Mouse (Mus musculus) kidney, postnatal 14 days (tissue): ENCODE results near the gene Gatd1.

Source experiments
- DNase-seq: peaks from one replicate; pipeline ENCODE4 v3.0.0; 2022; ENCODE audit warnings: mixed read lengths

Gene Gatd1

DNA sequence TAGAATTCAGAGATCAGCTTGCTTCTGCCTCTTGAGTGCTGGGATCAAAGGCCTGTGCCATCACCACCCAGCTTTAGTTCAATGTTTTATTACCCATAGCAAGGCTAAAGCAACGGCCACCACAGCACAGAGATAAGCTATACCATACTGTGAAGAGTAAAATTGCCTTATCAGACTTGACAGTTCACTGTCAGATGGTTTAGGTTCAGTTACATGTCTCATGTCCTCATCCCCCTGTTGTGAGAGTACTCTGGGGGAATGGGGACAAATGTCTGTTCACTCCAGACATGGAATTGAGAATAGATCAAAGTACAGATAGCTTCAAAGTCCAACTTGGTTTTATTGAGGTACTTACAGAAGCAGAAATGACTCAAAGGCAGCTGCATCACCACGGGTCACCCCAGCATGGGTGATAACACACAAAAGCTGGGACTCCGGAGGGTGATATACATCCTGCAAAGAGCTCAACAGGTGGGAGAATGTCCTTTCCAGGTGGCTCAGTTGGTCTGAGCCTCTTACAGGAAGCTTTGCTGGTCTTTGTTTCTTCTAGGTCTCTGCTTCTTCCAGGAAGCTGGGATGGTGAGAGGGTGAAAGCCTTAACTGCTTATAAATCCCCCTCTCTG is 25.3 kb downstream of the Gatd1 start:
- no peak for DNase-seq

GRCm38 (mm10) chr7:141387807-141388486 is 26.0 kb downstream of the Gatd1 start:
- DNase-seq, result no peak

- DNase-seq, result no peak
Observed at GRCm38 (mm10) chr7:141381068-141381835, 32.7 kb downstream of the Gatd1 start.

DNA sequence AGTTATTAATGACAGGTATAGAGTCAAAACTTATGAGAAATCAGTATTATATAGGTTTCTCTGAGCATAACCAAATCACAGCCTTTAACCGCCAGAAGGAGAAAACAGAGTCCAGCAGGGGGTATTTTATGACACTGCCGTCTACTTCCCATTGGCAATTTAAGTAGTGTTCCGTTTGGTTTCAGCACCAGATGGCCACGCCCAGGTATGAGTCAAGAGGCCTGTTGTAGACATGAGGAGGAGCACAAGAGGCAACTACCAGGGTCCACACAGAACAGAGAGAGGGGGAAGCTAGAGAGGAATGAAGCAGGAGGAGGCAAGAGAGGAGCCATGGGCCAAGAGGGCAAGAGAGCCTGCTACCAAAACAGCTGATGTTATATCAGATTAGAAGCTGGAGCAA is 34.4 kb downstream of the Gatd1 start:
- no peak for DNase-seq

- no peak for DNase-seq
Observed at GRCm38 (mm10) chr7:141374399-141374798, 39.5 kb downstream of the Gatd1 start.

DNA sequence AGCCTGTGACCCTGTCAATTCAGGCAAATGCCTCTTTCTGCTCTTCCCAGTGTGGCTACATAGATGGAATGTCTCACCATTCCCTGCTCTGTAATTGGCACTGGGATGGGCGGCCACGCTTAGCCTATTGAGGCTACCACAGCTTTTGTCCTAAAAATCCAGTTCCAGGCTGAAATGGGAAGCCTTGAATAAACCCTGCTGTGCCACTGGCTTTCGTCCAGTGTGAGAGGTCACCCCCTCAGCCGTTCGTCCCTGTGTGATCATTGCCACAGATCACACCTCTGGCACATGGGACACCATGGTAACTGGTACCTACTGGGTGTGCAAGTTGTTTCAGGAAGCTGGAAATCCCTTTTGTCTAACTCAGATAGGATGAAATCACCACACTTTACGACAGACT is 40.3 kb downstream of the Gatd1 start:
- no peak for DNase-seq

DNA sequence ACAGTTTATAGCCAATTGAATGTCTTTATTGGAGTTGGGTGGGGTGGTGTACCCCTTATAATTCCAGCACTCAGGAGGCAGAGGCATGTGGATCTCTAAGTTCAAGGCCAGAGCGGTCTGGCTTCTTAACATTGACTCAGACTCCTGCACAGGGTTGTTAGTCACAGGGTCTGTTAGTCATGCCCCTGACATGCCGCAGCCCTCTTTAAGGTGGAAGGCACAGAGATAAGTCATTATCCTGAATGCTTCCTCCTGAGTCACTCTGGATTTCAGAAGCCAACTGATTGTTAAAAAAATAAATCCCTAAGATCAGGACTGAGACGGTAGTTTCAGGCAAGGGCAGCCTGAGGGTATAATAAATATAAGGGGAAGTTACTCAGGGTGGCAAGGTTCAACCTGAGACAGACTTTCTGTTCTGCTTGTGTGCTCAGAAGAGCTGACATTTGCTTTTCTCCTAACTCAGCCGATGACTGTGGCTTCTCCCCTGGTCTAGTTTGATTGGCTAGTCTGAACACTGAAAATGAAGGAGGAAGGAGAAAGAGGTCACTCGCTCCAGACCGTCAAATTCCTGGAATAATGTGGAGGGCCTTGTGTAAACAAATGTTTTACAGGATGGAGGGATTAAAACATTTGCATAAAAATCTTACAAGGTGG is 41.9 kb downstream of the Gatd1 start:
- DNase-seq, result peak; percentile 43

DNA sequence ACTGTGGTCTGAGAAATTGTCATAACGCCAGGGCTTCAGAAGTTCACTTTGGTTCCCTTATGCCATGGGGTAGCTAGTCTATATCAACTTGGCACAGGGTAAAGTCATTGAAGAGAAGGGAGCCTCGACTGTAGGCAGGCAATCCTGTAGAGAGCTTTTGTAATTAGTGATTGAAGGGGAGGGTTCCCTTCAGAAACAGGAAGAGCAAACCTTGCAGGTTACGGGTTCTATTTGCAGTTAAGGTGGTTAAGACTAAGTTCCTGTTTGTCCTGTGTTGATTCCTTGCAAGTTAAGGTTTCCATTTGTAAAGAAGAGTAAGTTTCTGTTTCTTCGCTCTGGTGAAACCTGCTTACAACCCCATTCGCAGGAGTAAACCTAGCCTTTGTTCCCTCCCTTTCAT is 44.0 kb downstream of the Gatd1 start:
- DNase-seq, result no peak

GRCm38 (mm10) chr7:141367358-141367757 is 46.6 kb downstream of the Gatd1 start:
- DNase-seq, result no peak

DNA sequence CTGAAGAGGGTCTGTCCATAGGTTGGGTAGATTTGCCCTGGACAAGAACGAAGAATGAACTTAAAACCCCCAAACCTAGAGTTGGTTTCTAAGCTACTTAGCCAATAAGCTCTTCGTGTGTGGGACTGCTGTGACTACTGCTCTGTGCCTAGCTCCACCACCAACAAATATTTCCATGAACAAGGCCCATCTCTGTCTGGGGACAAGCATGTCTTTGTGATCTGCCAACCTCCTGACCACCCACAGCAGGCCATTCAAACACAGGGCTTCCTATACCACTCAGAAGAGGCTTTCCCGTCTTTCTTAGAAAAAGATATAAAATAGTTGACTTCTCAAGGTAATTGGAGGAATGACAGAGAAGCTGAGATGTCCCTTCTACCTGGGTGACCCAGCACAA is 48.9 kb downstream of the Gatd1 start:
- DNase-seq, result no peak

- no peak for DNase-seq
Observed at GRCm38 (mm10) chr7:141364349-141365048, 49.4 kb downstream of the Gatd1 start.

GRCm38 (mm10) chr7:141363752-141364125 is 50.2 kb downstream of the Gatd1 start:
- no peak for DNase-seq

- DNase-seq, result peak; percentile 82
Observed at GRCm38 (mm10) chr7:141363106-141363751, 50.7 kb downstream of the Gatd1 start.

DNA sequence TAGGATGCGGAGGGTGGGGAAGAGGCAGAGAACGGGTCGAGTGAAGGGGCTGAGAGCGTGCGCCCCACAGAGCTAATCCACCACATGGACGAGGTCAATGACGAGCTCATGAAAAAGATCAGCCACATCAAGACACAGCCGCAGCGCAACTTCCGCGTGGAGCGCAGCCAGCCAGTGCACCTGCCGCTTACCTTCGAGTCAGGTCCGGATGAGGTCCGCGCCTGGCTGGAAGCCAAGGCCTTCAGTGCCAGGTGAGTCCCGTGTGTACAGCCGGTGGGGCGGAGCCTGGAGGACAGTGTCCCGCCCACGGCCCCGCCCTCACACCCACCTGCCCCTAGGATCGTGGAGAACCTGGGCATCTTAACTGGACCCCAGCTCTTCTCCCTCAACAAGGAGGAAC is 52.4 kb downstream of the Gatd1 start:
- DNase-seq, result peak; percentile 70
